Mouse (Mus musculus): ENCODE results near the gene Dvl2.

Dvl2 gene

GRCm38 (mm10) chr11:69982225-69982624 is 18.2 kb upstream of the Dvl2 start, which contains the start of gene Elp5:
TSS of gene Elp5 (minus strand) at chr11:69982517.
- no peak for DNase-seq

DNA sequence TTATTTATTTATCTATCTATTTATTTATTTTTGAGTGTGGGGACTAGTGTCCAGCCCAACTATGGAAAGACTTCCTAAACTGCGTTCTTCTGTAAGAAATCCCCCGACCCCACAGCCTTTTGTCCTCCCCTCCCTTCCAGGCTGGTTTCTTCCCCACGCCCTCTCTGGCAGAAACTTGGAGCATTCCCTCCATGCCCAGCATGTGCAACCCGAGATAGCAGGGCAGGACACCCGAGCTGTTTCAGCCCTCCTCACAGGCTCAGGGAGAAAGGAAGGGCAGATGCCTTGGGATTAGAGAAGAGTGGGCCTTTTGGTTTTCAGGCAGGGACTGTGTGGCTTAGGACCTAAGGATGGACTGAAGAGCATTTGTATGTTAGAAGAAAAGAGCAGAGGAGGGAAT is 17.5 kb upstream of the Dvl2 start:
- DNase-seq, result no peak

GRCm38 (mm10) chr11:69983377-69983776 is 17.0 kb upstream of the Dvl2 start:
- no peak for DNase-seq

DNA sequence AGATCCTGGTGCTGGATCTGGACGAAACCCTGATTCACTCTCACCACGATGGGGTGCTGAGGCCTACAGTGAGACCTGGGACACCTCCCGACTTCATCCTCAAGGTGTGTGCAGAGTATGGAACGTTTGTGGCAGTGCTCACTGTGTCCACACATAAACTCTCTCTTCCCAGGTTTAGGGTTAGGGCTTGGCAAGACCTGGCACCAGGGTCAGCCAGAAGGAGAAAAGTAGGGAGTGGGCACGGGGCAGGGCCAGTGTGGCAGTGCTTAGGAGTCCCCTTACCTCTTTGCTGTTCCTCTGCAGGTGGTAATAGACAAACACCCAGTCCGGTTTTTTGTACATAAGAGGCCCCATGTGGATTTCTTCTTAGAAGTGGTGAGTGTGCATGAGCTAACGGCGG is 16.0 kb upstream of the Dvl2 start:
- no peak for DNase-seq

DNA sequence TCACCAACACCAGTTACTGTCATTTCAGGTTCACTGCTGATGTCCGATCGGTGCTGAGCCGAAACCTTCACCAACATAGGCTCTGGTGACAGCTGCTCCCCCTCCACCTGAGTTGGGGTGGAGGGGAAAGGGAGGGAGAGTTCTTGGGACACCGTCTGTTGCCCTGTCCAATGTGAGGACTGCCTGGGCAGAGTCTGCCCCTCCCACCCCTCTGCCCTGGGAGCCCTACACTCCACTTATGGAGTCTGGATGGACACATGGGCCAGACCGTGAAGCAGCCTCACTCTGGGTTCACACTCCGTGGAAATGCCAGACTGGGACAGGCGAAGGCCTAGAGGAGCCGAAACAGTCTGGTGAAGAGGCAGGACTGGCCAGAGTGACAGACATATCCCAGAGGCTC is 10.4 kb upstream of the Dvl2 start:
- DNase-seq, result peak in 1 of 2 experiments; percentile 1

- peak; percentile 98 for DNase-seq
Measured at GRCm38 (mm10) chr11:69990850-69991691, 9.3 kb upstream of the Dvl2 start, which contains the start of gene Gabarap. TSS of gene Gabarap (plus strand) at chr11:69991143.

- no peak for DNase-seq
Measured at GRCm38 (mm10) chr11:69991711-69992110, 8.7 kb upstream of the Dvl2 start.

- DNase-seq, result peak; percentile 52 to 56
Measured at GRCm38 (mm10) chr11:69992396-69992795, 8.0 kb upstream of the Dvl2 start.

DNA sequence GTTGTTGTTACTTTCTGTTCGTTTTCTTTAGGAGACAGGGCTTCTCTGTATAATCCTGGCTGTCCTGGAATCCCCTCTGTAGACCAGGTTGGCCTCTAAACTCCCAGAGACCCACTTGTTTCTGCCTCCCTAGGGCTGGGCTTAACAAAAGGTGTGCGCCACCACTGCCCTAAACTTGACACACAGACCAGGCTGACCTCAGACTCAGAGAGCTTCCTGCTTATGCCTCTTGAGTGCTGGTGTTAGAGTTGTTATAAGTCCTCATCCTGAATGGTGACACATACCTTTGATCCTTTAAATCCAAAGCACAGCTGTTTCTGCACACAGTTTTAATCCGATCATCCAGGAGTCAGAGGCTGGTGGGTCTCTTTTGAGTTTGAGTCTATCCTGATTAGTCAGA is 7.5 kb upstream of the Dvl2 start:
- no peak for DNase-seq

- DNase-seq, result no peak
Measured at GRCm38 (mm10) chr11:69994401-69995090, 5.8 kb upstream of the Dvl2 start.

DNA sequence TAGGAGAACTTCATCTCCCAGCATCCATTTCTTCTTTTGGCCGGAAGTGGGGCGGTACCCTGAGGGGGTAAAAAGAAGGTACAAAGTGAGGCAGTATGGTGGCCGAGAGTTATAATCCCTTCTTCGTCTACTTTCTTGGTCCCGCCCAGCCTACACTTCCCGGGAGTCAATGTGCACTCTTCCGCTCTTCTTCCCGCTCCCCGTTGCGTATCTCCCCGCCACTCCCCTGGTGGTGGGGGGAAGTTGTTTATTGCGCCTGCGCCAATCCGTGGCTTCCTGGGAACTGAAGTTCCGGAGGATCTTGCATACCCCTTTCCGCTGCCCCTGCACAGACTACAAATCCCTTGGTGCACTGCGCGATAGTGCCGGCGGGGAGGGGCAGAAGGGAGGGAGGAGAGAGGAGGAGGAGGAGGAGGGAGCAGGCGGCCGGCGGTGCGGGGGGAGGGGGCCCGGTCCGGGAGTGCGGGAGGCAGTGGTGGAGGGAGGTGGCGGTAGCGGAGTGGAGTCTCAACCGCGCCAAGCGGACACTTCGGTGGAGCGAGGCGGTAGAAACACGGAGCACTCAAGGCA is 4.9 kb upstream of the Dvl2 start, which contains the start of gene Phf23:
Gene Phf23, plus strand, starts transcription at position 387 of the 570 bp plus-strand sequence.
- peak; percentile 98 to 99 for DNase-seq

DNA sequence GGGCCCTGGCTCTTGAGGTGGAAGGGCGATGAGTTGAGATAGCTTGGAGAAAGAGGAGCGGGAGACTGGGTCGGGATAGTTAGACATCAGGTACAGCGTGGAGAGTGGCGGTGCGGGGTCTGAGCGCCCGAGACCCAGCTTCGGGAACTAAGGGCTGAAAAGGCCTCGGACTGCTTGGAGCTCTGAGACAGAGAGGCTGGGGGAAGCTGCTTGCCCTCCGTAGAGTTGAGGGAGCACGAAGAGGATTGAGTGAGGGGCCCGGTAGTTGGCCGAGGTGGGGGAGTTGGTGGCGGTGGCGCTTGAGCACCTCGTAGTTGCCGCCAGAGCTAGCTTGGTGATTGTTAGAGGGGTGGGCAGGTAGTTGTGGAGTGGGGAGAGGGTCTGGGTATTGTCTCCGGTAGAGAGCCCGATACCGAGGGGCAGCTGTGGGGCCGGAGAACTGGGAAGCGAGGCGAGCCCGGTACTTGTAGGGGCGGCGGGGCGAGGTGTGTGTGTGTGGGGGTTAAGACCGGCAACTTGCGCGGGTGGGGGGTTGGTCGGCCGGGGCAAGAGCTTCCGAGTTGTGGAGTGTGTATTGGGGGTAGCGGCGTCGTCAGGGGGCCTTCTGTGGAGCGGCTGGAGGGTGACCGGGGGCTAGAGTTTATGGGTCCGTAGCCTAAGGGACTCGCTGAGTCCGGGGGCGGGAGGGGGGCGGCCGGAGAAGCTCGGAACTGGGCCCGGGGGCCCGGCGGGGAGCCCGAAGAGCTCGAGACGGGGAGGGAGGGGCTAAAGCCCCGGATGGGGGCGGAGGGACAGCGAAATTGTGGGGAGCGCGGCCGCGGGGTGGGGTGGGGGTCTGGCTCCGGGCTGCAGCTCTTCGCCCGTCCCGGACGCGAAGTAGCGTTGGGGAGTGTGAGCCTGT is 4.0 kb upstream of the Dvl2 start:
- peak; percentile 42 to 77 for DNase-seq

DNA sequence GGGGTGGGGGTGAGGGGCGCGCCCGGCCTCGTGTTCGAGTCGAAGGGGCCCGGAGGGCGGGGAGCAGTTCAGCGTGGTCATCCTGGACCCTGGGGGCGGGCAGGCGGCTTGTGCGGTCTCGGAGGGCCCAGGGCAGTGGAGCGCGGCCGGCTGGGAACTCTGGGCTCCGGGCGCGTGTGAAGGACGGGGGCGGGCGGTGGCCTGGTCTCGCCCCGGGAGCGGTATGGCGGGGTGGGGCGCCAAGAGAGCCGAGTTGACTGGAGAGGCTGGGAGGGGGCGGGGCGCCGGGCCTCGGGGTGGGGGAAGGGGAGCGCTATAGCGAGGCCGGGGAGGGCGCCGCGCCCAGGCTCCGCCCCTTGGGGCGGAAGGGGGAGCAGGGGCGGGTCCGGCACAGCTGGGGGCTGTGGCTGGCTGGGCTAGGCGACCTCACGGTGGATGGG is 3.3 kb upstream of the Dvl2 start:
- DNase-seq, result peak; percentile 94 to 97

- no peak for DNase-seq
Measured at GRCm38 (mm10) chr11:69998567-69999491, 1.6 kb upstream of the Dvl2 start.

DNA sequence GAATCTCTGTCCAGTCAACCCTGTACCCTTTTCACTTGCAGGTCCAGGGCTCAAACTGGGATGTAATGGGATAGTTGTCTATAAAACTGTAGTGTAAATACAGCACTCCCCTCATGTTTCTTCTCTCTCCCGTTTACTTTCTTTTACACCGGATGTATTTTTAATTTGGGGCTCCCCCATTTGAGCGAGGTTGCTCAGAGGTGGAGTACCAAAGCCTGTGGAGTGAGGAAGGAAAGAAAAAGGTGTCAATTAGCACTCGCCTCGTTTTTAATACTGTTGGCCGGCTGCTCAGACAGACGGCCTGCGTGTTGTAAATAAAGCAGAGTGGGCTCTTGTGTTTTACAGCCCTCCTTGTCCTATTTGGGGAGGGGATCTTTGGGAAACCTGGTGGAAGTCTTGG is 729 bp upstream of the Dvl2 start:
- DNase-seq, result no peak

- DNase-seq, result no peak
Measured at GRCm38 (mm10) chr11:70001159-70001558, 764 bp downstream of the Dvl2 start.

DNA sequence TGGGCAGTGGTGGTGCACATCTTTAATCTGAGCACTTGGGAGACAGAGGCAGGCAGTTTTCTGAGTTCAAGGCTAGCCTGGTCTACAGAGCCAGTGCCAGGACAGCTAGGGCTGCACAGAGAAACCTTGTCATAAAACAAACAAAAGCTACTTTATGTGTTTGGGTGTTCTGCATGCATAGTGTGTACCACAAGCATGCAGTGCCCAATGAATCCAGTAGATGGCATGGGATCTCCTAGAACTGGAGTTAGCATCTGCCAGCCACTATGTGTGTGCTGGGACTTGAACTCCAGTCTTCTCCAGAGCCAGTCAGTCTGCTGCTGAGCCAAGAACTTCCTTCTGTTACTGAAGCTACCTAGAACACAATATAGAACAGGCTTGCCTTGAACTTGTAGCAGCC is 1.5 kb downstream of the Dvl2 start:
- DNase-seq, result peak; percentile 31 to 74

DNA sequence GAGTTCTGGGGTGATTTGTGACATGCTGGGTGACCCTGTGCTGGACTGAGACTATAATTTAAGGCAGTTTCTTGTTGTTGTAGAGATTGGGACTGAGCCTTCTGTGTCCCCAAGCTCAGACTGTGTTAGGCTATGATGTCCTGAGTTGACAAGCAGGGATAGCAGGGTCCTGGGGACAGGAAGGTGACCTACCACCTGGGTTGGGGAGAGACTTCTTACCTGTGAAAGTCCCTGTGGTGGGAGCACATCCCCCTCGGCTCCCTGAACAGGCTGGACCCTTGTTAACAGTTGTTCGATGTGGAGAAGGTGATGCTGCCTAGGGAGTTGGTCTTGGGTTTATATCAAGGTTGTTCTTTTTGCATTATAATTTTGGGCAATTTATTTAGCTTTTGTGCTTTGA is 2.1 kb downstream of the Dvl2 start:
- no peak for DNase-seq

DNA sequence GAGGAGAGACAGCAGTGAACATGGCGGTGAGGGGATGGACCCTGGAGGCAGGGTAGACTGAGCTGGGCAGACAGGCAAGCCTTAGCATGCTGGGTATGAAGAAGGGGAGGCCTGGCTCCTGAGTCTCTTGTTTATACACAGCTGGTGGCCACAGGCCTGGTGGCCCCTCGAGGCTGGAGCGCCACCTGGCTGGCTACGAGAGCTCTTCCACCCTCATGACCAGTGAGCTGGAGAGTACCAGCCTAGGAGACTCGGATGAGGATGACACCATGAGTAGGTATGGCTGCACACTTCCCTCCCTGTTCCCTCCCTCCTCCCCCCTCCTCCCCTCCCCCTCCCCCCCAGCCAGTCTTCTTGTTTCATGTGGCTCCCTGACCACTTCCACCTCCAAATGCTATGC is 5.1 kb downstream of the Dvl2 start:
- DNase-seq, result peak in 1 of 2 experiments; percentile 54

DNA sequence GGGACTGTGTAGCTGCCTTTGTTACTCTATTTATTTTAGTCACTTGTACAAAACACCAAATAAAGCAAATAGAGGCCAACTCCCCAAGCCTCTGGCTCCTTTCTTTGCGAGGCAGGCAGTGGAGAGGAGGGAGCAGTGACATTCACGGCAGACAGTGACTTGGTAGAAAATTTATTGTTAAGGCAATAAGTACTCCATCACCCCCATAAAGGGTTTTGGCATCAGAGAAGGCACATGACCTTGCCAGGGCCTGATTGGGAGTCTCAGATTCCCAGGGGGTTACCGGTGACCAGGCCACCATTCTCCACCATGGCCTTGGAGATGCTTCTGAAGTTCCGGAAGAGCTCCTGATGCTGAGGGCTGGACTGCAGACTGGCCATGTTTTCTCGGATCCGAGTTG is 9.6 kb downstream of the Dvl2 start:
- DNase-seq, result no peak

GRCm38 (mm10) chr11:70010548-70010947 is 10.2 kb downstream of the Dvl2 start:
- DNase-seq, result no peak
